Mouse (Mus musculus) heart, embryonic 13.5 days (tissue): ENCODE data around the gene Fsd1l. TPM values are rescaled to one million over a fixed set of nuclear protein-coding genes. Genes with fewer than 3 reads are reported as not detected.
A peak's percentile ranks its signal among the peaks of the same experiment; 100 is the strongest.

Experiments used
- ATAC-seq: fragments of 200-750 bp; cut with Nextera tagmentation; 2 replicates; pipeline ENCODE4 v1.8.0; 2017; ENCODE audit warnings: moderate TSS enrichment; ENCODE audit not compliant: insufficient number of reproducible peaks, low FRiP score, low TSS enrichment; ENCODE audit errors: extremely low read depth
- H3K27ac ChIP-seq: fragments of 300-500 bp; sonication (generic); replicated peaks from 2 replicates; pipeline ENCODE4 v1.5.1; 2015; ENCODE audit warnings: moderate library complexity, mild to moderate bottlenecking, inconsistent platforms
- H3K27me3 ChIP-seq: fragments of 300-500 bp; sonication (generic); replicated peaks from 2 replicates; pipeline ENCODE4 v1.6.1; 2015; ENCODE audit warnings: mild to moderate bottlenecking, inconsistent platforms
- H3K36me3 ChIP-seq: fragments of 300-500 bp; sonication (generic); 2 replicates; pipeline ENCODE4 v1.6.1; 2015; ENCODE audit warnings: mild to moderate bottlenecking, inconsistent platforms
- H3K4me1 ChIP-seq: fragments of 300-500 bp; sonication (generic); 2 replicates; pipeline ENCODE4 v1.6.1; 2015; ENCODE audit warnings: inconsistent platforms
- H3K4me2 ChIP-seq: fragments of 300-500 bp; sonication (generic); 2 replicates; pipeline ENCODE4 v1.6.1; 2015; ENCODE audit warnings: inconsistent platforms, mild to moderate bottlenecking, moderate library complexity
- H3K4me3 ChIP-seq: fragments of 300-500 bp; sonication (generic); 2 replicates; pipeline ENCODE4 v1.5.1; 2015; ENCODE audit warnings: moderate library complexity, mild to moderate bottlenecking, inconsistent platforms
- H3K9ac ChIP-seq: fragments of 300-500 bp; sonication (generic); 2 replicates; pipeline ENCODE4 v1.6.1; 2015; ENCODE audit warnings: inconsistent platforms, mild to moderate bottlenecking, moderate library complexity
- H3K9me3 ChIP-seq: fragments of 300-500 bp; sonication (generic); 2 replicates; pipeline ENCODE4 v1.6.1; 2016; ENCODE audit warnings: inconsistent platforms
- WGBS: fragments of 180-500 bp; shearing (Covaris S2); methylation state at CpG from one replicate; pipeline ENCODE4 v1.1.7; 2015; ENCODE audit warnings: mixed read lengths; 5-methylcytosine and 5-hydroxymethylcytosine counted together
- polyA plus RNA-seq: library from polyadenylated mRNA; unstranded; fragments of >200 nt; fragmentation: Nextera tagmentation; extraction: Ambion mirVana; gene quantifications from 2 replicates; pipeline ENCODE4 v1.2.1, GENCODE M21; 2015

Gene Fsd1l
- polyA plus RNA-seq, result 7.9 and 9.8 TPM in 2 replicates

GRCm38 (mm10) chr4:53631316-53632010 lies at the start of gene Fsd1l:
Fsd1l (plus strand) TSS chr4:53631471.
- Histone ChIP-seq H3K27me3 (peaks cover 10% of the 10 kb centered on the region; the same call in 1 of the 2 replicates), H3K4me2 (peak within 1 kb of the TSS; percentile 81), H3K36me3 (no peaks in the 10 kb centered on the region), H3K27ac (0 out of 2 replicates have a peak within 1 kb of the TSS, but pooled peaks have one; percentile 10), H3K4me3 (peak within 1 kb of the TSS; percentile 87), H3K9ac (peak within 1 kb of the TSS; percentile 90), H3K4me1 (peaks cover 16% of the 10 kb centered on the region; the same call in 1 of the 2 replicates), H3K9me3 (no peaks in the 10 kb centered on the region)
- peak; percentile 67; the same call in 1 of the 2 replicates for ATAC-seq
- WGBS, result under 1% methylated on average over 77 of the region's 88 CpGs

DNA sequence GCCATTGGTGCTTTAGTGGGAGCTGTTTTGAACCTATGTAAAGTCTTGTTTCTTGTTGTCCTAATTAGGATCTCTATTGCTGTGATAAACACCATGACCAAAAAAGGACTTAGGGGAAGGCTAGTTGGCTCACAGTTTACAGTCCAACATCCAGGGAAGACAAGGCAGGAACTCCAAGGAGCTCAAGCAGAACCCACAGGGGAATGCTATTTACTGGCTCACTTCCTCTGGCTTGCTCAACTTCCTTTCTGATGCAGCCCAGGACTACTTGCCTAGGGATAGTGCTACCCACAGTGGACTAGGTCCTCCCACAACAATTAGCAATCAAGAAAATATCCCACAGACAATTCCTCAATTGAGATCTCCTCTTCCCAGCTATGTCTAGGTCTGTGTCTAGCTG lies 43.6 kb upstream of the Fsd1l start:
- peaks cover 14% of the 10 kb centered on the region for H3K4me1 ChIP-seq
- H3K4me3 ChIP-seq, result no peak overlapping the region
- no peaks in the 10 kb centered on the region for H3K27me3 ChIP-seq
- H3K36me3 ChIP-seq, result no peaks in the 10 kb centered on the region
- H3K4me2 ChIP-seq, result no peak overlapping the region
- H3K9ac ChIP-seq, result no peak overlapping the region
- ATAC-seq, result no peak
- H3K27ac ChIP-seq, result no peak overlapping the region
- no peaks in the 10 kb centered on the region for H3K9me3 ChIP-seq

- ATAC-seq, result no peak
- Histone ChIP-seq H3K36me3 (no peaks in the 10 kb centered on the region), H3K4me2 (no peak overlapping the region), H3K4me3 (no peak overlapping the region), H3K9ac (no peak overlapping the region), H3K27me3 (no peaks in the 10 kb centered on the region), H3K9me3 (no peaks in the 10 kb centered on the region), H3K4me1 (peaks cover 21% of the 10 kb centered on the region), H3K27ac (no peak overlapping the region)
- WGBS, result 69% methylated on average over 1 of the region's 1 CpGs
Measured at GRCm38 (mm10) chr4:53588936-53589335, 42.3 kb upstream of the Fsd1l start.

DNA sequence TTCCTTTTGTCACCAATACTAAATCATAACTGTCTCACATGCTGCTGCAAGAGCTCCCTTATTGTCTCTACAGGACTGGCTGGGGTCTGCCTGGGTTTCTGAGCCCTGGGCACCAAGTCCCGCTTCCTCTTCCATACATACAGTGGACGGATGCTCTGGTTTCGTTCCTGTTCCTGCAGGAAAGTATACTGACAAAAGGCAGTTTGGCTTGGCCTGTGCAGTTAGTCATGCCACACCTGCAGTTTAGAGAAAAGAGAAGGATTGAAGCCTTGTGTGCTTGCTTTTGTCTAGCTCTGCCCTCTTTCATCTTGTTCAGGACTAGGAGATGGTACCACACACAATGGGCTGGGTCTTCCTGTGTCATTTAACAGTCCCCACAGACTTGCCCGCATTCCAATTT lies 41.8 kb upstream of the Fsd1l start:
- Histone ChIP-seq H3K9me3 (no peaks in the 10 kb centered on the region), H3K4me1 (peaks cover 21% of the 10 kb centered on the region), H3K27ac (no peak overlapping the region), H3K9ac (no peak overlapping the region), H3K4me3 (no peak overlapping the region), H3K36me3 (no peaks in the 10 kb centered on the region), H3K27me3 (no peaks in the 10 kb centered on the region), H3K4me2 (no peak overlapping the region)
- ATAC-seq, result no peak
- WGBS, result 79% methylated on average over 4 of the region's 4 CpGs

DNA sequence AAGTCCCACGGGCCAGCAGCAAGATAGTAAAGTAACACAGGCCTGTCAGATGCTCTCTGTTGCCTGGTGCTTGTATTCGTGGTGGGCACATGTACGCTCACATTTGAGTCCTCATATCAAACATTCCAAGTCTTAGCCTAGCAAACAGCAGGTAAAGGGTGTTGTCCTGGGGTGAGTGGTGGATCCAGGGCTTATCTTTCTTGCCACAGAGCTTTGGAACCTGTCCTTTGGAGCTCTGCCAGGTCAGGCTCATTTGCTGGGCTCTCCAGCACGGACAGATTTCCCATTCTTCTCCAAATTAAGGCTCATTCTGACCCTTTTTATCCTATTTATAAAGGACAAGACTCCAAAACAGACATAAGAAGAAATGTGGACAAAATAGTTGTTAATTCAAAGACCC lies 41.1 kb upstream of the Fsd1l start:
- no peak for ATAC-seq
- 42% methylated on average over 4 of the region's 4 CpGs for WGBS
- no peak overlapping the region for H3K27ac ChIP-seq

DNA sequence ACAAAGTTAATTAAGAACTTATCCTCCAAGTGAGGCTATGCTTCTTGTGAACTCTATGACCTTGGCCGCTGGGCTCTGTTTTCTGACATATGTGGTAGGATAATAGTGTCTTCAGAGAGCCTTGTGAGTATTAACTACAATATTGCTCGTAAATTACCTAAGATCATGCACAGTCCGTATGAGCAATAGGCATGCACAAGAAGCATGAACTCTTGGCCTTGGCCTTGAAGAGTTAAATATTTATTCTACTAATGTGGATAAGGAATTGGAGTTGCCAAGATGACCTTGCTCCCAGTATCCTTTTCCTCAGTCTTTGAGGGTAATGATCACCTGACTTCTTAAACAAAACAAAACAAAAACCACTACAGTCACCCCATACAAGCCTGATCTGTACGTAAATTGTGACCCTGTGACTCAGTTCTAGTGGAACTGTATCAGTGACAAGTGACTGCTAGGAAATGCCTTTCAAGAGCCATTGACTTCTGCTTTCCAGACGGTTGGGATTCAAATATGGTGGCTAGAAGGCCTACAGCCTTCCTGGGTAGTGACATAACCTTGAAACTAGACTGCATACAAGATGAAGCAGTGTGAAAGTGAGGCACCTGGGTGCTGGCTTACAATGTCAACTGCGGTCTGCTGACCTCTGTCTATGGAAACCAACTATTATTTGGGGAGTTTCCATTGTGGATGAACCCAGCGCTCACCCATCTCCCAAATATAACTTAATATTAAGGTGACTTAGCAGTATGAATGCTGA lies 40.4 kb upstream of the Fsd1l start:
- Histone ChIP-seq H3K4me1 (peaks cover 21% of the 10 kb centered on the region), H3K27ac (peak overlapping the region; percentile 79; the same call in 1 of the 2 replicates), H3K4me2 (no peak overlapping the region), H3K9ac (no peak overlapping the region), H3K27me3 (no peaks in the 10 kb centered on the region), H3K4me3 (no peak overlapping the region), H3K9me3 (no peaks in the 10 kb centered on the region), H3K36me3 (no peaks in the 10 kb centered on the region)
- 75% methylated on average over 7 of the region's 7 CpGs for WGBS
- ATAC-seq, result no peak

More for the DNA sequence above, 41.1 kb upstream of the Fsd1l start:
- no peaks in the 10 kb centered on the region for H3K9me3 ChIP-seq
- no peaks in the 10 kb centered on the region for H3K36me3 ChIP-seq
- H3K27me3 ChIP-seq, result no peaks in the 10 kb centered on the region
- peaks cover 21% of the 10 kb centered on the region for H3K4me1 ChIP-seq
- H3K4me3 ChIP-seq, result no peak overlapping the region
- no peak overlapping the region for H3K4me2 ChIP-seq
- no peak overlapping the region for H3K9ac ChIP-seq

DNA sequence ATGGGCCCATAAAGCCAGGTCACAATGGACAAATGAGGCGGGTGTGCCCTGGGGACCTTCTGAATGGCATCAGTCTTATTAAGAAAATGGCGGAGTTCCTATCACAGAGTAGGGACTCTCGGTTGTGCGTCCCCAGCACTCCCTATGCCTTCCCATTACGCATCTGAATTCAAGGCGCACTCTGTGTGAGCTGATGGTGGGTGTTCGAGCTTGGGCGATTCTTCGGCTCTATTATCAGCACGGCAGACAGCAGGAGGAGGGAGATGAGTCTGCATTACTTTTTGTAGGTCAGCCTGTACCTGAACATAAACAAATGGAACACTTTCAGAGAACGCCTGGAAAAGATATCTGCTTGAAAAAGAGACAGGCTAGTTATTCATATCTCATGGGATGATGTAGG lies 39.7 kb upstream of the Fsd1l start:
- no peaks in the 10 kb centered on the region for H3K27me3 ChIP-seq
- H3K36me3 ChIP-seq, result no peaks in the 10 kb centered on the region
- peaks cover 21% of the 10 kb centered on the region for H3K4me1 ChIP-seq
- 79% methylated on average over 11 of the region's 11 CpGs for WGBS
- peak overlapping the region; percentile 79 for H3K27ac ChIP-seq
- ATAC-seq, result no peak
- H3K9me3 ChIP-seq, result no peaks in the 10 kb centered on the region
- H3K4me2 ChIP-seq, result no peak overlapping the region
- H3K4me3 ChIP-seq, result no peak overlapping the region
- H3K9ac ChIP-seq, result no peak overlapping the region

DNA sequence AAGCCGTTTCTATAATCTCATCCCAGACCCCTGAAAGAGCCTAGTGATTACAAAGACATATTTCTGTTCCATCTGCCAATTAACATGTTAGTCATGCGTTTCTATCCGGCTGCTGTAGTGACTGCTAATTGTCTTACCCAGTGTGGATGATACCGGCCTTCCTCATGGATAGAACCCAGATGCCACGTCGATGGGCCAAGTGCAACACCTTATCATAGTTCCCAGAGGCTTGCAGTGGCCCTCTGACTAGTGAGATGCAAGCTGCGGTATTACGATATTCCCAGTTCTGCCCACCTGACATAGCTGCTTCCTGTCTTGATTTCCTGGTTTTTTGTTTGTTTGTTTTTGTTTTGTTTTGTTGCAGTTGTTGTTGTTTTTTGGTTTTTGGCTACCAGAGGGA lies 39.3 kb upstream of the Fsd1l start:
- peaks cover 21% of the 10 kb centered on the region for H3K4me1 ChIP-seq
- no peaks in the 10 kb centered on the region for H3K9me3 ChIP-seq
- no peak overlapping the region for H3K4me2 ChIP-seq
- H3K36me3 ChIP-seq, result no peaks in the 10 kb centered on the region
- H3K4me3 ChIP-seq, result no peak overlapping the region
- ATAC-seq, result peak; percentile 40; the same call in 1 of the 2 replicates
- no peak overlapping the region for H3K9ac ChIP-seq
- peak overlapping the region; percentile 79 for H3K27ac ChIP-seq
- no peaks in the 10 kb centered on the region for H3K27me3 ChIP-seq
- WGBS, result 49% methylated on average over 8 of the region's 8 CpGs

DNA sequence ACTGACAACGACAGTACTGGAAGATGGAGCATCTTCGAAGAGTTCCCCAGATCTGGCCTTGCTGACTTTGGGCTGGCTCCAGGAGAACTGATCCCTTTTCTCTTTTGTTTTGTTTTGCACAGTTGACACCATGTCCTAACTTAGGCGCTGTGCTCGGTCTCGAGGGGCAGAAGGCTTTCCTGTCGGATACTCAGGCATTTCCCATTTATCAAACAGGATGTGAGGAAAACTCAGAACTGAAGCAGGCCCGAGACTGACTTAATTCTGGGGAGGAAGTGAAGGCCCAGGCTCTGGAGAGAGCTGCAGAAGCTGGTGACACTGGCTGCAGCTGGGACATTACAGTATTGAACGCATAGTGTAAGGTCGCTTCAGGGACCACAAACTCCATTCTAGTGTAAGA lies 38.9 kb upstream of the Fsd1l start:
- Histone ChIP-seq H3K9ac (peak overlapping the region; percentile 24; the same call in 1 of the 2 replicates), H3K9me3 (no peaks in the 10 kb centered on the region), H3K4me2 (no peak overlapping the region), H3K27me3 (no peaks in the 10 kb centered on the region), H3K4me1 (peaks cover 21% of the 10 kb centered on the region), H3K36me3 (no peaks in the 10 kb centered on the region), H3K4me3 (no peak overlapping the region), H3K27ac (peak overlapping the region; percentile 79)
- 46% methylated on average over 9 of the region's 9 CpGs for WGBS
- peak; percentile 39 for ATAC-seq

- Histone ChIP-seq H3K9ac (no peak overlapping the region), H3K9me3 (no peaks in the 10 kb centered on the region), H3K4me1 (peaks cover 21% of the 10 kb centered on the region), H3K4me2 (no peak overlapping the region), H3K27ac (0 out of 2 replicates have a peak overlapping the region, but pooled peaks have one; percentile 12), H3K4me3 (no peak overlapping the region), H3K27me3 (no peaks in the 10 kb centered on the region), H3K36me3 (no peaks in the 10 kb centered on the region)
- ATAC-seq, result no peak
- 21% methylated on average over 4 of the region's 4 CpGs for WGBS
Measured at GRCm38 (mm10) chr4:53594204-53594603, 37.1 kb upstream of the Fsd1l start.

DNA sequence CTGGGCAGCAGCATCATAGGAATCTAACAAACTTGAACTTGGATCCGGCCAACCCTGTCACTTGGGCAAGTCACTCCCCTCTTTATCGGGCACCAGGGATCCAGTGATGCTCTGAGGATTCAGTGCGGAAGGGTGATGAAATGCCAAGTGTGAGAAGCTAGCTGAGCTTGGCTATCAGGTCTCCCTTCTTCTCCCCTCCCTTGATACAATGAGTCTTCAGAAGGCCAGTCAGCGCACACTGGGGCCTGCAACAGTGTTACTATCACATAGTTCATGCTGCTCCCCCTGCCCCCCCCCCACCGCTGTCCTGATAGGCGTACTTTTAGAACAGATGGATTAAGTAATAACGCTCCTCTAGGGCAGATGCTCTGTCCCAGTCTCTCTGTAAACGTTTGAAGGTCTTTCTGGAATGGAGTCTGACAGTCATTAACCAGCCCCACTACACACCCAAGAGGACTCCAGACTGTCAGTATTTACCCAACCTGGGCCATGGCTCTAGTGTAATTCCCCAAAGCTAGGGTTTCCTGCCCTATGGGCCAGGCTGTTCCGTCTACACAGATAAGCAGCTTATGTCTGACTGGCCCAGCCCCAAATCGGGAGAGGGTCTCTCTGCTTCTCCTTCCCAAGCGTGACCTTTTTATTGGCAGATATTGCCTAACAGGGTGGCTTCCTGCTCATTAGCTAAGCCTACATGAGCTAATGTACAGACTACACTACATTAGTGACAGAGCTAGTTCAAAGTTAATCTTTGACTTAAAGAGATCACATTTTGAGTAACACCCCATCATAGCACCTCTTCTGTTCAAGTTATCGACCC lies 35.8 kb upstream of the Fsd1l start:
- no peak for ATAC-seq
- Histone ChIP-seq H3K4me1 (peaks cover 16% of the 10 kb centered on the region), H3K27ac (0 out of 2 replicates have a peak overlapping the region, but pooled peaks have one; percentile 8), H3K9ac (no peak overlapping the region), H3K9me3 (no peaks in the 10 kb centered on the region), H3K36me3 (no peaks in the 10 kb centered on the region), H3K4me3 (no peak overlapping the region), H3K27me3 (no peaks in the 10 kb centered on the region), H3K4me2 (no peak overlapping the region)
- WGBS, result 67% methylated on average over 12 of the region's 12 CpGs
